Mouse (Mus musculus): ENCODE measurements around the gene Optn.

Gene Optn

DNA sequence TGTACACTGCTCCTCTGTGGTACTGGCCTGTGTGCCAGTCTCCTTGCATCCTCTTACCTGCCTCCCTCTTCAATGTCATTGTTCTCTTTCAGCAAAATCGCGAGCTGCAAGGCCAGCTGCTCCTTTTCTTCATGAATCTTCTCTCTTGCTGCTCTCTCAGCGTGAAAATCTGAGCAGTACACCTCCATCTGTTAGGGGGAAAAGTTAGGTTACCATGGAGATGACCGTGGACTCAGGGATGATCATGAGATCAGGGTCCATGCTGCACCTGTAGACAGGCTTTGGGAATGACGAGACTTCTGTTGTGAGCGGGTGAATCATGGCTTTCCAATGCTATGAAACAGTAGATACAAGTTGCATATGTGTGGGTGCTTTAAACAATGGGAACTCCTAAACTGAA lies 36.8 kb downstream of the Optn start:
- no peak for DNase-seq

GRCm38 (mm10) chr2:5025162-5025733 lies 38.6 kb downstream of the Optn start:
- DNase-seq = peak; percentile 17

DNA sequence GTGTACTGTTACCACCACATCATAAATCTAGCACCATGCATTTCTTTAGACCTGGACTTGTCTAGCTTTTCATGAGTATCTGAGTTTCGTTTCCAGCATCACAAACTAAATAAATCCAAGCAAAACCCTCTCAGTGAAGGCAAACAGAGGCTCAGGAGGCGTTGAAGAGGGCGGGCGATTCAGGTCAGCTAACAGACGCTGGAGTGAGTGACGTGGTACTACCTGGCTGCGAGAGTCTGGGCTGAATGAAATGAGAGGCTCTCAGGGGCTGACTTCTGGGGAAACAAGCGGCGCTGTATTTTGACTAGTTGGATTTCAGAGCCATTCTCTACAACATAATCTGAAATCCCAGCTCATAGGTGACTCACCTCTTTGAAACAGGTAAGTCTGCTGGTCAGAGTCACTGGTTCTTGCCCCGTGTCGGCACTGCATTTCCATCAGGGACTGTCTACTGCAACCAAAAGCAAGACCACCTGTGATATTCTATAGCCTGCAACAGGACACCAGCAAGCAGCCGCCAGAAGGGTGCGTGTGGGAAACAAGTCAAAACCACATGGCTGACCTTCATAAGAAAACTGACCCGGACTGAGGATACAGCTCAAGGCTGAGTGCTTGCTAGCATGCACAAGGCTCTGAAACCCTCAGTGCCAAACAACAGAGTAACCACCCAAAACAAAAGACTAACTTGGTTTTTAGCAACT lies 40.0 kb downstream of the Optn start:
- DNase-seq = no peak

DNA sequence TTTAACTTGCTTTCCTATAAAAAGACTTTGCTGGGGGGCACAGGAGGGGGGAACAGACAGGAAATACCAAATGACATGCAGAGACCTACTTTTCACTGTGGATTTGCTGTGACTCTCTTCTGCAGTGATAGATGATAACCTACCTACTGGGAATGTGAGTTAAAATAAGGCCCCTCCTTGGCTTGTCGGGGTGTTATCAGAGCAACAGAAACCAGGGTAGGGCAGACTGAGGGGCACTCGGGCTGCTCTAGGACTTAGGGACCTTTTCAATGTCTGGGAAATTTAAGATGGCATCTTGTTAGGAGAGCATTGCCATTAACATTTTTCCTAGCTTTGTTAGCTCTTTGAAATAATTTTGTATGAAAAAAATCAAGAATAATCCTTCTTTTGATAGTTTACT lies 40.6 kb downstream of the Optn start:
- no peak for DNase-seq

DNA sequence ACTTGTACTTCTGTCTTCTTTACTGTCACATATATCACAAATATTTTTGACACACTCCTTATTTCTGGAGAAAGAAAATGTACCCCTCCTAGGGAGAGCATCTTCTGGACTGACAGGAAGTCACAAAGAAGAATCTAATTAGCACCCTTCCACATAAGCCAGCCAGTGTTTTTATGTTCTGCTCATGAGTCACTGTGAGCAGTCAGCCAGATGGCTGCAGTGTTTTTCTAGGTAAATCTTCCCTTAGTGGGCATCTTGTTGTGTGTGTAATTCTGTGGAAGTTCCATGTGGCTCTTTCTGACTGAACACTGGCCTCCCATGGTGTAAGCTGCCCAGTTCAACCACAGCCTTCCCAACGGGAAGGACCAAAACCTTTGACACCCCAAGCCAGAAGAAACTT lies 44.1 kb downstream of the Optn start:
- no peak for DNase-seq

DNA sequence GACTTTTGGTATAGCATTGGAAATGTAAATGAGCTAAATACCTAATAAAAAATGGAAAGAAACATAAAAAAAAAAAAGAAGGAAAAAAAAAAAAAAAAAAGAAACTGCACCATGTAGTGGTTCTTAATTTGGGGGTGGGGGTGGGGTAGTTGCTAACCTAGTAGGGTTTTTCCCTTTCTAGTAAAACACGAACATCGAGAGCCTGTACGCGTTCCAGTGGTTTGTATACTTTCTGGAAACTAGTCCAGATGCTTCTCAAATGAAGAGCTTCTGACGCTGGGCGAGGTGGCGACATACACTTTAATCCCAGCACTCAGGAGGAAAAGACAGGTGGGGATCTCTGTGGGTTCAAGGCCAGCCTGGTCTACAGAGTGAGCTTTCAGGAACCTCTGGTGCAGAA lies 46.9 kb downstream of the Optn start:
- no peak for DNase-seq

DNA sequence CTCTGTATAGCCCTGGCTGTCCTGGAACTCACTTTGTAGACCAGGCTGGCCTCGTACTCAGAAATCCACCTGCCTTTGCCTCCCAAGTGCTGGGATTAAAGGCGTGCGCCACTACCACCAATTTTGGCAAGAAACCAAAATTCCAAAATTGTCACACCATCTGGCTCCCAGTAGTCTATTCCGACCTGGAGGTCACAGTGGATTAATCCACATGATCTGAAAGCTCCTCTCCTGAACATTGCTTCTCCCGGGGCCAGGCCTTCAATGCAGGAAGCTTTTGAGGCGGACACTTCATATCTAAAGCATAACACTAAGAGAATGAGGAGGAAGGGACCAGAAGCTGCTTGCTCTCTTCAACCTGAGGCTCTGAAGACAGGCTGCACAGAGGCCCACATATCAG lies 48.3 kb downstream of the Optn start:
- DNase-seq = no peak

- peak; percentile 15 for DNase-seq
Observed at GRCm38 (mm10) chr2:5014616-5015015, 49.2 kb downstream of the Optn start.

DNA sequence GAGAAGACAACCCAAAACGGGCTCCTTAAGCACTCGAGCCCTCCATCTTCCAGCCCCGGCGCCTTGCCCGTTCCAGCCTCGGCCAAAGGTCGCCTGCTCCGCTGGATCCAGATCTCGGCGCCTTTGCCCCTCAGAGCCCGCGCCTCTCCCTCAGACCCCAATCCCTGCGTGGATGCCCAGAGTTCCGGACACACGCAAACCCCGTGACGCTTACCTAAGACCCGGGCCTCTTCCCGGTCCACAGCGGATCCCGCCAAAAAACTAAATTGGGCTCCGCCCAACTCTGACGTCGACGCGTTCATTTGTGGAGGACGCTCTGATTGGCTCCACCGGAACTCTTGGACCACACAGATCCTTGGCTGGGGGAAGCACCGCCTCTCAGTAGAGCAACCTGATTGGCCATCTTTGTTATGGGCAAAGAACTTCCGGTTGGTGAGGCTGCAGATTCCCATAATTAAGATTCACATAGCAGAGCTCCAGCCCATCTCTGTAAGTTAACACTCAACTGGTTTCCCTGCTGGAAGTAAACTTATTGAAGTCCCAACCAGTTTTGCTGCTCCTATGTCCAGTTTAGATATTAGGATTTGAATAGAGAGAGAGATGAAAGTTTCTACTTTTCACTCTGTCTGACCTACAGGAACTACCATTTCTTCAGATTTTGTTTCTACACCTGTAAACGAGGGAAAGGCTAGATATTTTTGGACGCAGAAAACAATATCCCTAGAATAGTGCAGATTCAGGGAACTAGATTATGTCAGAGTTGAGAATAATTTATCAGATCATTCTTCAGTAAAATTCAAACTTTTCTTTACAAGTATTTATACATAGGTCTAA lies 51.1 kb downstream of the Optn start, which contains the start of gene Mcm10:
TSS of gene Mcm10 (minus strand) at position 301 of the 834 bp plus-strand sequence.
- DNase-seq = peak; percentile 92

GRCm38 (mm10) chr2:5011898-5012490 lies 51.9 kb downstream of the Optn start:
- DNase-seq = no peak

GRCm38 (mm10) chr2:5007107-5007506 lies 56.7 kb downstream of the Optn start:
- DNase-seq = no peak

DNA sequence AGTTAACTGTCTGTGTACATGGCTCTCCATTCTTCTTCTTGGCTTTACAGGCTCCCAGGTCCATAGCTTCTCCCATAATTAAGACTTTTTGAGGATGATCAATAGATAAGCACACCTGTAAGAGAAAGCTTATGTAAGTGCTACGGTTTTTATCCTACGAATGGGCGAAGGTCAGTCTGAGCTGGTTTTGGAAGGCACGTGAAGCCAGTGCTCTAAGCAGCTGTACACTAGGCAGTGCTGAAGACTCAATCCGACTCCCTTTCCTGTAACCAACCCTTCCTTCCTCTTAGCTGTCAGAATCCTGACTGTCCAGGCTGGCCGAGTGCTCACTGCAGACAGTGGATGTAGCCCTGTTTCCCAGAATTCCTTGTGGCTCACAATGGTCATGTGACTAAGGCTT lies 62.6 kb downstream of the Optn start:
- DNase-seq = no peak

DNA sequence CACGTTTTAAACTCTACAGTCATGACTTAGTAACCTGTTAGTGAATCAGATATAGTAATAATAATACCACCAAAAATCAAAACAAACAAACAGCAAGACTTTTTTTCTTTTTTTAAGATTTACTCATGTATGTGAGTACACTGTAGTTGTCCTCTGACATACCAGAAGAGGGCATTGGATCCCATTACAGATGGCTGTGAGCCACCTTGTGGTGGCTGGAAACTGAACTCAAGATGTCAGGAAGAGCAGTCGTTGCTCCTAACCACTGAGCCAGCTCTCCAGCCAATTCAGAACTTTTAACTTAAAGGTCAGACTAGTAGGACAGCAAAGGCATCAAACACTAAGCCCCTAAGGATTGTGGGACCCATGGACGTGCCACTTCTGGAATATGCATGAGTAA lies 64.9 kb downstream of the Optn start:
- DNase-seq = no peak

GRCm38 (mm10) chr2:4996421-4996824 lies 67.4 kb downstream of the Optn start:
- no peak for DNase-seq

- DNase-seq = no peak
Observed at GRCm38 (mm10) chr2:4995646-4996045, 68.2 kb downstream of the Optn start.

DNA sequence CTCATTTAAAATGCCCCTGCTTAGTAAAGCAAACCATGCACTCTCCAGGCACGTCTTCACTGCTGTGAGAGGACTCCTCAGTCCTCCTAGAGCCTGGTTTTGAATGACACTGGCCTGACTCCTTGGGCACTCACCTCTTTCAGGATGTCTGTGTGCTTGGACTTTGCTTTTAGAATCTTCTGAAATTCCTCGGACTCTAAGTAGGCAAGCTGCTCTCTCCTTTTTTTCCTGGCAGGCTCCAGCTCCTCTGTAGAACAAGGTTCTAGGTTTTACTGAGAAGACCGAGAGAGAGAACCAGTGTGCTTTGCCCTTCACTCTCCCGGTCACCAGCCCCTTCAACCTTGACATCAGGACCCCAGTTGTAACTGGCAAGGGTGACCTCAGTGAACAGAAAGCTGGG lies 69.4 kb downstream of the Optn start:
- DNase-seq = no peak

GRCm38 (mm10) chr2:4993584-4993983 lies 70.3 kb downstream of the Optn start:
- DNase-seq = no peak

DNA sequence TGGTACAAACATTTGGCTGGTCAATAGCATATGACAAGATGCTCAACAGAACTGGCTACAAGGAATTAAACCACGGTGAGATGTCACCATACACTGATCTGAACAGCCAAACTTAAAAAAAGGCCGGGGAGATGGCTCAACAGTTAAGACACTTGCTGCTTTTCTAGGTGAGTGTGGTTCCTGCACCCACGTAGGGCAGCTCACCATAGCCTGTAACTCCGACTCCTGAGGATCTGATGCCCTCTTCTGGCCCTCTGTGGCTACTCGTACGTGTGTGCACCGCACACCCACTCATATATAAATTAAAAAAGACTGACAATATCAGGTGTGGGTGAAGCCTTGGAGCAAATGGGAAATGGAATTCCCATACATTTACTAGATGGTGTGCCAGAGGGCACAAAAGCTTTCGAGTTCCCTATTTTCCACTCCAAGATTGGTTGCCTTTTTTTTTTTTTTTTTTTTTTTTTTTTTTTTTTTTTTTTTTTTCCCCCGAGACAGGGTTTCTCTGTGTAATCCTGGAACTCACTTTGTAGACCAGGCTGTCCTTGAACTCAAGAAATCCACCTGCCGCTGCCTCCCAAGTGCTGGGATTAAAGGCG lies 74.9 kb downstream of the Optn start:
- no peak for DNase-seq

GRCm38 (mm10) chr2:4987388-4988180 lies 76.3 kb downstream of the Optn start:
- DNase-seq = no peak

DNA sequence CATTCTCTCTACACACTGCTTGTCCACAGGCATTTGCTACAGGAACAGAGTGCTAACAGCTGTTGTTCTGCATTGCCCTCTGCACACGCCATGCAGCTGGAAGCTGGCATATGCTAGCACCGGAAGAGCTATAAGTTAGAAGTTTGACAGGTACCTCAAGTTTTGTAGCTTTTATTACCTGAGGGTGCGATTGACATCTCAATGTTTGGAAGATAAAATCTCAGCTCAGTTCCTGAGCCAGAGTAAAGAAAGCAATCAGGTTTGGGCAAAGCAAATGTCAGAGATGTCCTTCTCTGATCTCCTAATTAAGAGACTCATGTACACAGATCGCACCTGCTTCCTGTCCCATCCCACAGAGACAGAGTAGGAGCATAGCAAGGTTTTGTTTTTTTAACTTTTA lies 77.1 kb downstream of the Optn start:
- no peak for DNase-seq

DNA sequence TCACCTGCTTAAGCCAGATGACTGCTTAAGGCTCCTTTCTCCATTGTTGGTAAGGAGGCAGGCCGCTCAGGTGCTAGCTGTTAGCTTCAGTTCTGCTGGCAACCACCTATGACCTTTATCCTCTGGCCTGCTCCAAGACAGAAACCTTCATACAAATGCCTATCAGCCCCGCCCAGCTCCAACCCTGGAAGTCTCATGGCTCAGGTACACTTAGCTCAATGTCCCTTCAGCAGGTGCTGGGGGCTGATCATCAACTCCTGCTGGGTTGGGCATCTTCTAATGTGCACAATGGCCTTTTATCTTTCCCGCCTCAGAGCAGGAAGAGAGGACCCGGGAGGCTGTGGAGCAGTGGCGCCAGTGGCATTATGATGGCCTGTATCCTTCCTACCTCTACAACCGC lies 78.9 kb downstream of the Optn start:
- no peak for DNase-seq

DNA sequence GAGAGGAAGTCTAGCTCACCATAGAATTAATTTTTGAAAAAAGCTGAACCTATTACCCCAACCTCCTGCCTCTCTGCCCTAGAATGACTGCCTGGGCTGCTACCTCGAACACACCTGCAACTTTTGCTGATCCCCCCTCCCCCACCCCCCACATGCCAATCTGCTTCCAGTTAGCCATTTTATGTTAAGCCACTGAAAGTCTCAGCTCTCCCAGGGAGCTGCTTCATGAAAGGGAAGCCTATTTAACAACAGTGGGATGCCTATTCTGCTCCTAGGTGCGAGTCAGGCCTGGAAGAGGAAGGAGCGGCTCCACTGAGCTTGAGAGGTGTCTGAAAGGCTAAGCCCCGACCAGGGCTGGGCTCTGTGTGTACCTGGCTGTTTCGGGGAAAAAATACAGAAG lies 79.9 kb downstream of the Optn start:
- no peak for DNase-seq
